ENCODE assay signal across 26 mouse cellular contexts in genomic region chr2:126418916-126419315, GRCm38 (mm10).
"Had no signal": no experiment of that assay in that cellular context is flagged by ENCODE, and none has a peak within 500 bp of the region (broad histone marks: within the 10 kb centered on the region; RNA-seq: fewer than 3 reads in every experiment).

No protein-coding gene starts in this region.

- H3K36me3 ChIP-seq: heart, embryonic 10.5 days; heart, embryonic 12.5 days; hindbrain, embryonic 10.5 days; hindbrain, embryonic 12.5 days; intestine, embryonic 15.5 days; limb, embryonic 10.5 days; limb, embryonic 12.5 days; liver, embryonic 13.5 days; liver, embryonic 15.5 days had no signal

- H3K4me3 ChIP-seq: gastrocnemius, adult 2 months; heart, embryonic 10.5 days; heart, embryonic 12.5 days; hindbrain, embryonic 10.5 days; hindbrain, embryonic 12.5 days; intestine, embryonic 15.5 days; limb, embryonic 10.5 days; limb, embryonic 12.5 days; liver, embryonic 13.5 days; liver, embryonic 15.5 days had no signal

- H3K27ac ChIP-seq: gastrocnemius, adult 2 months; heart, embryonic 10.5 days; hindbrain, embryonic 10.5 days; hindbrain, embryonic 12.5 days; hindbrain, embryonic 14.5 days; intestine, embryonic 15.5 days; limb, embryonic 10.5 days; limb, embryonic 12.5 days; liver, embryonic 13.5 days; liver, embryonic 15.5 days had no signal

- ATAC-seq: hindbrain, embryonic 16.5 days; inflammation-experienced regulatory T-cells, adult 6 months; intestine, embryonic 15.5 days; intestine, postnatal 0 days had no signal

- H3K4me1 ChIP-seq: heart, embryonic 10.5 days; heart, embryonic 12.5 days; hindbrain, embryonic 10.5 days; hindbrain, embryonic 12.5 days; intestine, embryonic 15.5 days; limb, embryonic 12.5 days; liver, embryonic 13.5 days; liver, embryonic 15.5 days had no signal

- H3K9ac ChIP-seq: heart, embryonic 12.5 days; hindbrain, embryonic 12.5 days; hindbrain, embryonic 14.5 days; intestine, embryonic 15.5 days; limb, embryonic 12.5 days; liver, embryonic 13.5 days; liver, embryonic 15.5 days had no signal

- DNase-seq: gastrocnemius, adult 2 months; gastrocnemius, postnatal 10 days; gastrocnemius, postnatal 25 days; heart, adult 18-20 months; heart, postnatal 10 days; heart, postnatal 4 days; kidney, adult 18-20 months; kidney, adult 8-10 months; kidney, postnatal 10 days; kidney, postnatal 36 days; layer of hippocampus, adult 9-11 months; liver; liver, embryonic 13.5 days had no signal

- H3K9me3 ChIP-seq: heart, embryonic 10.5 days; heart, embryonic 12.5 days; hindbrain, embryonic 10.5 days; hindbrain, embryonic 12.5 days; intestine, embryonic 15.5 days; limb, embryonic 10.5 days; limb, embryonic 12.5 days; liver, embryonic 13.5 days; liver, embryonic 15.5 days had no signal

- H3K4me2 ChIP-seq: heart, embryonic 12.5 days; hindbrain, embryonic 12.5 days; hindbrain, embryonic 14.5 days; intestine, embryonic 15.5 days; limb, embryonic 12.5 days; liver, embryonic 11.5 days; liver, embryonic 13.5 days; liver, embryonic 15.5 days had no signal

- H3K27me3 ChIP-seq: heart, embryonic 12.5 days; hindbrain, embryonic 12.5 days; intestine, embryonic 15.5 days; limb, embryonic 12.5 days; liver, embryonic 13.5 days; liver, embryonic 15.5 days had no signal
